Mouse (Mus musculus) stomach, embryonic 15.5 days (tissue): ENCODE results near the gene Mgrn1. TPM values are rescaled to one million over a fixed set of nuclear protein-coding genes. Genes with fewer than 3 reads are reported as not detected.
A peak's percentile ranks its signal among the peaks of the same experiment; 100 is the strongest.

Source experiments
- ATAC-seq: fragments of 200-750 bp; cut with Nextera tagmentation; 2 replicates; pipeline ENCODE4 v1.8.0; 2017; ENCODE audit warnings: low read depth, moderate number of reproducible peaks, moderate TSS enrichment; ENCODE audit not compliant: insufficient read depth, low FRiP score
- H3K27ac ChIP-seq: fragments of 300-500 bp; sonication (generic); 2 replicates; pipeline ENCODE4 v1.5.1; 2015; ENCODE audit warnings: mild to moderate bottlenecking, inconsistent platforms
- H3K27me3 ChIP-seq: fragments of 300-500 bp; sonication (generic); replicated peaks from 2 replicates; pipeline ENCODE4 v1.6.1; 2015; ENCODE audit warnings: inconsistent platforms
- H3K36me3 ChIP-seq: fragments of 300-500 bp; sonication (generic); 2 replicates; pipeline ENCODE4 v1.6.1; 2015; ENCODE audit warnings: inconsistent platforms
- H3K4me1 ChIP-seq: fragments of 300-500 bp; sonication (generic); 2 replicates; pipeline ENCODE4 v1.6.1; 2015; ENCODE audit warnings: inconsistent platforms
- H3K4me2 ChIP-seq: fragments of 300-500 bp; sonication (generic); 2 replicates; pipeline ENCODE4 v1.6.1; 2015; ENCODE audit warnings: mild to moderate bottlenecking, inconsistent platforms
- H3K4me3 ChIP-seq: fragments of 300-500 bp; sonication (generic); replicated peaks from 2 replicates; pipeline ENCODE4 v1.5.1; 2015; ENCODE audit warnings: inconsistent platforms
- H3K9ac ChIP-seq: fragments of 300-500 bp; sonication (generic); 2 replicates; pipeline ENCODE4 v1.6.1; 2015; ENCODE audit warnings: inconsistent platforms
- H3K9me3 ChIP-seq: fragments of 300-500 bp; sonication (generic); 2 replicates; pipeline ENCODE4 v1.6.1; 2016; ENCODE audit warnings: inconsistent platforms
- WGBS: fragments of 180-500 bp; shearing (Covaris S2); methylation state at CpG from one replicate; pipeline ENCODE4 v1.1.7; 2015; 5-methylcytosine and 5-hydroxymethylcytosine counted together
- polyA plus RNA-seq: library from polyadenylated mRNA; unstranded; fragments of >200 nt; fragmentation: Nextera tagmentation; extraction: Ambion mirVana; gene quantifications from 2 replicates; pipeline ENCODE4 v1.2.1, GENCODE M21; 2015

Mgrn1 gene
- polyA plus RNA-seq, 1 experiment from 2014 or later = 75.7 TPM

- ATAC-seq = peak; percentile 84
- Histone ChIP-seq H3K4me2 (peak within 1 kb of the TSS; percentile 81), H3K36me3 (0 out of 2 replicates have a peak, but pooled peaks cover 7% of the 10 kb centered on the region), H3K27me3 (no peaks in the 10 kb centered on the region), H3K9ac (peak within 1 kb of the TSS; percentile 92), H3K9me3 (no peaks in the 10 kb centered on the region), H3K27ac (peak within 1 kb of the TSS; percentile 100), H3K4me3 (peak within 1 kb of the TSS; percentile 92), H3K4me1 (peaks cover 45% of the 10 kb centered on the region)
- under 1% methylated on average over 48 of the region's 48 CpGs for WGBS
These were observed 5.8 kb upstream of the Mgrn1 start, which contains the start of gene Ubald1 for GRCm38 (mm10) chr16:4880136-4880825. TSS of gene Ubald1 (minus strand) at chr16:4880315.

- no peaks in the 10 kb centered on the region for H3K9me3 ChIP-seq
- peak overlapping the region; percentile 96; the same call in 1 of the 2 replicates for H3K27ac ChIP-seq
- H3K4me3 ChIP-seq = peak overlapping the region; percentile 92
- H3K9ac ChIP-seq = no peak overlapping the region; the same call in 1 of the 2 replicates
- peak overlapping the region; percentile 75 for H3K4me2 ChIP-seq
- ATAC-seq = no peak
- H3K27me3 ChIP-seq = no peaks in the 10 kb centered on the region
- H3K4me1 ChIP-seq = peaks cover 34% of the 10 kb centered on the region
- no peaks in the 10 kb centered on the region for H3K36me3 ChIP-seq
- WGBS = 68% methylated on average over 10 of the region's 10 CpGs
These were observed 4.4 kb upstream of the Mgrn1 start for GRCm38 (mm10) chr16:4881400-4882351.

GRCm38 (mm10) chr16:4884930-4885329 is 1.1 kb upstream of the Mgrn1 start:
- Histone ChIP-seq H3K27ac (0 out of 2 replicates have a peak overlapping the region, but pooled peaks have one; percentile 89), H3K27me3 (no peaks in the 10 kb centered on the region), H3K4me1 (peaks cover 31% of the 10 kb centered on the region), H3K4me2 (peak overlapping the region; percentile 57; the same call in 1 of the 2 replicates), H3K9me3 (no peaks in the 10 kb centered on the region), H3K4me3 (0 out of 2 replicates have a peak overlapping the region, but pooled peaks have one; percentile 87), H3K9ac (no peak overlapping the region), H3K36me3 (no peaks in the 10 kb centered on the region)
- 93% methylated on average over 10 of the region's 10 CpGs for WGBS
- ATAC-seq = no peak

- 2% methylated on average over 8 of the region's 8 CpGs for WGBS
These were observed 606 bp downstream of the Mgrn1 start for GRCm38 (mm10) chr16:4886690-4887020.

GRCm38 (mm10) chr16:4890201-4890709 is 4.2 kb downstream of the Mgrn1 start:
- Histone ChIP-seq H3K36me3 (no peaks in the 10 kb centered on the region), H3K9me3 (no peaks in the 10 kb centered on the region), H3K9ac (no peak overlapping the region), H3K4me1 (peaks cover 20% of the 10 kb centered on the region), H3K4me3 (no peak overlapping the region), H3K4me2 (no peak overlapping the region), H3K27me3 (no peaks in the 10 kb centered on the region), H3K27ac (no peak overlapping the region)
- ATAC-seq = no peak
- WGBS = 57% methylated on average over 4 of the region's 4 CpGs

More at GRCm38 (mm10) chr16:4886690-4887020, 606 bp downstream of the Mgrn1 start:
- no peaks in the 10 kb centered on the region for H3K27me3 ChIP-seq
- no peak for ATAC-seq
- H3K9me3 ChIP-seq = no peaks in the 10 kb centered on the region
- H3K4me2 ChIP-seq = peak overlapping the region; percentile 57
- H3K4me3 ChIP-seq = peak overlapping the region; percentile 87
- H3K4me1 ChIP-seq = peaks cover 27% of the 10 kb centered on the region
- peak overlapping the region; percentile 93 for H3K9ac ChIP-seq
- H3K36me3 ChIP-seq = no peaks in the 10 kb centered on the region
- H3K27ac ChIP-seq = peak overlapping the region; percentile 89

- H3K36me3 ChIP-seq = no peaks in the 10 kb centered on the region
- no peak overlapping the region for H3K9ac ChIP-seq
- no peak overlapping the region for H3K27ac ChIP-seq
- H3K9me3 ChIP-seq = no peaks in the 10 kb centered on the region
- ATAC-seq = no peak
- WGBS = 80% methylated on average over 6 of the region's 6 CpGs
- no peak overlapping the region for H3K4me3 ChIP-seq
- no peaks in the 10 kb centered on the region for H3K27me3 ChIP-seq
- peaks cover 13% of the 10 kb centered on the region for H3K4me1 ChIP-seq
- no peak overlapping the region for H3K4me2 ChIP-seq
These were observed 6.1 kb downstream of the Mgrn1 start for GRCm38 (mm10) chr16:4892171-4892570.

- no peaks in the 10 kb centered on the region for H3K27me3 ChIP-seq
- no peak overlapping the region for H3K4me3 ChIP-seq
- no peaks in the 10 kb centered on the region for H3K9me3 ChIP-seq
- no peak overlapping the region for H3K27ac ChIP-seq
- 80% methylated on average over 7 of the region's 7 CpGs for WGBS
- H3K4me1 ChIP-seq = no peaks in the 10 kb centered on the region
- no peak overlapping the region for H3K4me2 ChIP-seq
- no peak overlapping the region for H3K9ac ChIP-seq
- no peak for ATAC-seq
- no peaks in the 10 kb centered on the region for H3K36me3 ChIP-seq
These were observed 8.3 kb downstream of the Mgrn1 start for GRCm38 (mm10) chr16:4894201-4894908.

- peak; percentile 59; the same call in 1 of the 2 replicates for ATAC-seq
- Histone ChIP-seq H3K9me3 (no peaks in the 10 kb centered on the region), H3K36me3 (no peaks in the 10 kb centered on the region), H3K27ac (no peak overlapping the region), H3K4me2 (no peak overlapping the region), H3K9ac (no peak overlapping the region), H3K4me3 (no peak overlapping the region), H3K4me1 (0 out of 2 replicates have a peak, but pooled peaks cover 6% of the 10 kb centered on the region), H3K27me3 (no peaks in the 10 kb centered on the region)
- WGBS = 69% methylated on average over 5 of the region's 5 CpGs
These were observed 10.4 kb downstream of the Mgrn1 start for GRCm38 (mm10) chr16:4896249-4897027.

- H3K36me3 ChIP-seq = no peaks in the 10 kb centered on the region
- H3K4me2 ChIP-seq = no peak overlapping the region
- ATAC-seq = no peak
- H3K27ac ChIP-seq = no peak overlapping the region
- H3K9me3 ChIP-seq = no peaks in the 10 kb centered on the region
- no peak overlapping the region for H3K9ac ChIP-seq
- H3K27me3 ChIP-seq = no peaks in the 10 kb centered on the region
- H3K4me1 ChIP-seq = 0 out of 2 replicates have a peak, but pooled peaks cover 6% of the 10 kb centered on the region
- no peak overlapping the region for H3K4me3 ChIP-seq
- WGBS = 59% methylated on average over 7 of the region's 7 CpGs
These were observed 11.2 kb downstream of the Mgrn1 start for GRCm38 (mm10) chr16:4897146-4897730.

GRCm38 (mm10) chr16:4898881-4899280 is 12.8 kb downstream of the Mgrn1 start:
- Histone ChIP-seq H3K27ac (no peak overlapping the region), H3K27me3 (no peaks in the 10 kb centered on the region), H3K4me2 (no peak overlapping the region), H3K9me3 (no peaks in the 10 kb centered on the region), H3K4me1 (0 out of 2 replicates have a peak, but pooled peaks cover 11% of the 10 kb centered on the region), H3K9ac (no peak overlapping the region), H3K36me3 (no peaks in the 10 kb centered on the region), H3K4me3 (no peak overlapping the region)
- WGBS = 85% methylated on average over 6 of the region's 6 CpGs
- no peak for ATAC-seq
